Mouse (Mus musculus): ENCODE results near the gene Ugt2b1. TPM values are rescaled to one million over a fixed set of nuclear protein-coding genes. Genes with fewer than 3 reads are reported as not detected.

Ugt2b1 gene
- total and polyA plus RNA-seq, 2 experiments from 2014 or later = not detected

GRCm38 (mm10) chr5:86920661-86921233, 5.6 kb downstream of the Ugt2b1 start:
- Histone ChIP-seq H3K4me3 (ENCODE audit: low read depth, low read length) (no peak overlapping the region), H3K4me2 (ENCODE audit: low read depth, low read length) (no peak overlapping the region), H3K9ac (replicated peaks; ENCODE audit: low read depth, low read length) (no peak overlapping the region), H3K27ac (ENCODE audit: low read depth) (no peak overlapping the region), H3K36me3 (replicated peaks; ENCODE audit: control insufficient read depth, insufficient read depth, low read length) (no peaks in the 10 kb centered on the region), H3K4me1 (ENCODE audit: control insufficient read depth, insufficient read depth) (no peaks in the 10 kb centered on the region), H3K27me3 (ENCODE audit: control insufficient read depth, insufficient read depth, low read length) (no peaks in the 10 kb centered on the region), H3K9me3 (replicated peaks; ENCODE audit: control insufficient read depth, low read length) (no peaks in the 10 kb centered on the region)
- no peak for TF ChIP-seq EP300 (IDR thresholded peaks at IDR 0.05; ENCODE audit: low read depth)
- TF ChIP-seq CTCF (IDR thresholded peaks at IDR 0.05; ENCODE audit: low read depth) = no peak
- 54% methylated on average over 3 of the region's 3 CpGs for WGBS
- no peak for ATAC-seq (ENCODE audit: insufficient read depth, low read depth)
- DNase-seq (ENCODE audit: low spot score) = no peak

- no peak for ATAC-seq (ENCODE audit: insufficient read depth, low read depth)
- TF ChIP-seq EP300 (IDR thresholded peaks at IDR 0.05; ENCODE audit: low read depth) (no peak), CTCF (IDR thresholded peaks at IDR 0.05; ENCODE audit: low read depth) (no peak)
- H3K4me2 ChIP-seq (ENCODE audit: low read depth, low read length) = no peak overlapping the region
- H3K4me1 ChIP-seq (ENCODE audit: control insufficient read depth, insufficient read depth) = no peaks in the 10 kb centered on the region
- no peak overlapping the region for H3K4me3 ChIP-seq (ENCODE audit: low read depth, low read length)
- DNase-seq (ENCODE audit: low spot score) = no peak
- no peaks in the 10 kb centered on the region for H3K36me3 ChIP-seq (replicated peaks; ENCODE audit: control insufficient read depth, insufficient read depth, low read length)
- WGBS = 76% methylated on average over 3 of the region's 3 CpGs
- H3K27ac ChIP-seq (ENCODE audit: low read depth) = no peak overlapping the region
- H3K9me3 ChIP-seq (replicated peaks; ENCODE audit: control insufficient read depth, low read length) = no peaks in the 10 kb centered on the region
- no peaks in the 10 kb centered on the region for H3K27me3 ChIP-seq (ENCODE audit: control insufficient read depth, insufficient read depth, low read length)
- no peak overlapping the region for H3K9ac ChIP-seq (replicated peaks; ENCODE audit: low read depth, low read length)
Observed at GRCm38 (mm10) chr5:86911357-86912099, 14.8 kb downstream of the Ugt2b1 start.

- no peak for TF ChIP-seq EP300 (IDR thresholded peaks at IDR 0.05; ENCODE audit: low read depth)
- no peak for TF ChIP-seq CTCF (IDR thresholded peaks at IDR 0.05; ENCODE audit: low read depth)
- H3K4me1 ChIP-seq (ENCODE audit: control insufficient read depth, insufficient read depth) = no peaks in the 10 kb centered on the region
- no peaks in the 10 kb centered on the region for H3K36me3 ChIP-seq (replicated peaks; ENCODE audit: control insufficient read depth, insufficient read depth, low read length)
- H3K9me3 ChIP-seq (replicated peaks; ENCODE audit: control insufficient read depth, low read length) = no peaks in the 10 kb centered on the region
- no peak overlapping the region for H3K4me3 ChIP-seq (ENCODE audit: low read depth, low read length)
- DNase-seq (ENCODE audit: low spot score) (no peak), ATAC-seq (ENCODE audit: insufficient read depth, low read depth) (no peak)
- H3K27ac ChIP-seq (ENCODE audit: low read depth) = no peak overlapping the region
- 50% methylated on average over 1 of the region's 1 CpGs for WGBS
- no peak overlapping the region for H3K9ac ChIP-seq (replicated peaks; ENCODE audit: low read depth, low read length)
- H3K4me2 ChIP-seq (ENCODE audit: low read depth, low read length) = no peak overlapping the region
- H3K27me3 ChIP-seq (ENCODE audit: control insufficient read depth, insufficient read depth, low read length) = no peaks in the 10 kb centered on the region
Observed at GRCm38 (mm10) chr5:86910770-86911169, 15.6 kb downstream of the Ugt2b1 start.

GRCm38 (mm10) chr5:86906758-86907157, 19.6 kb downstream of the Ugt2b1 start, which contains the start of gene Ugt2b34:
TSS of gene Ugt2b34 (minus strand) at chr5:86906937.
- ATAC-seq (ENCODE audit: insufficient read depth, low read depth) = no peak
- Histone ChIP-seq H3K4me2 (ENCODE audit: low read depth, low read length) (no peak within 1 kb of the TSS), H3K4me1 (ENCODE audit: control insufficient read depth, insufficient read depth) (no peaks in the 10 kb centered on the region), H3K9me3 (replicated peaks; ENCODE audit: control insufficient read depth, low read length) (no peaks in the 10 kb centered on the region), H3K27ac (ENCODE audit: low read depth) (no peak within 1 kb of the TSS), H3K4me3 (ENCODE audit: low read depth, low read length) (no peak within 1 kb of the TSS), H3K27me3 (ENCODE audit: control insufficient read depth, insufficient read depth, low read length) (no peaks in the 10 kb centered on the region), H3K9ac (replicated peaks; ENCODE audit: low read depth, low read length) (no peak within 1 kb of the TSS), H3K36me3 (replicated peaks; ENCODE audit: control insufficient read depth, insufficient read depth, low read length) (no peaks in the 10 kb centered on the region)
- TF ChIP-seq CTCF (IDR thresholded peaks at IDR 0.05; ENCODE audit: low read depth) = no peak
- TF ChIP-seq EP300 (IDR thresholded peaks at IDR 0.05; ENCODE audit: low read depth) = no peak
- no peak for DNase-seq (ENCODE audit: low spot score)
- whole genome bisulfite sequencing = 47% methylated on average over 1 of the region's 1 CpGs

GRCm38 (mm10) chr5:86889933-86890332, 36.4 kb downstream of the Ugt2b1 start:
- Histone ChIP-seq H3K4me2 (ENCODE audit: low read depth, low read length) (no peak overlapping the region), H3K27me3 (ENCODE audit: control insufficient read depth, insufficient read depth, low read length) (no peaks in the 10 kb centered on the region), H3K9ac (replicated peaks; ENCODE audit: low read depth, low read length) (no peak overlapping the region), H3K36me3 (replicated peaks; ENCODE audit: control insufficient read depth, insufficient read depth, low read length) (no peaks in the 10 kb centered on the region), H3K27ac (ENCODE audit: low read depth) (no peak overlapping the region), H3K9me3 (replicated peaks; ENCODE audit: control insufficient read depth, low read length) (no peaks in the 10 kb centered on the region), H3K4me1 (ENCODE audit: control insufficient read depth, insufficient read depth) (no peaks in the 10 kb centered on the region), H3K4me3 (ENCODE audit: low read depth, low read length) (no peak overlapping the region)
- ATAC-seq (ENCODE audit: insufficient read depth, low read depth) (no peak), DNase-seq (ENCODE audit: low spot score) (no peak)
- no peak for TF ChIP-seq CTCF (IDR thresholded peaks at IDR 0.05; ENCODE audit: low read depth)
- no peak for TF ChIP-seq EP300 (IDR thresholded peaks at IDR 0.05; ENCODE audit: low read depth)
- 73% methylated on average over 1 of the region's 1 CpGs for WGBS
